Mouse (Mus musculus) layer of hippocampus, postnatal 10 days (tissue): ENCODE results near the gene Rtcb. TPM values are rescaled to one million over a fixed set of nuclear protein-coding genes. Genes with fewer than 3 reads are reported as not detected.

ENCODE experiments used
- DNase-seq, 2 experiments: peaks; one replicate each; pipeline ENCODE4 v3.0.0; 2021; ENCODE audit warnings: low spot score in 2 of 2
- total RNA-seq, 2 experiments: library from RNA; stranded (reverse); gene quantifications; 2 replicates each; pipeline ENCODE4 v1.2.3; 2021

Gene Rtcb
- total RNA-seq, 2 experiments from 2014 or later: 109 to 117 TPM

DNA sequence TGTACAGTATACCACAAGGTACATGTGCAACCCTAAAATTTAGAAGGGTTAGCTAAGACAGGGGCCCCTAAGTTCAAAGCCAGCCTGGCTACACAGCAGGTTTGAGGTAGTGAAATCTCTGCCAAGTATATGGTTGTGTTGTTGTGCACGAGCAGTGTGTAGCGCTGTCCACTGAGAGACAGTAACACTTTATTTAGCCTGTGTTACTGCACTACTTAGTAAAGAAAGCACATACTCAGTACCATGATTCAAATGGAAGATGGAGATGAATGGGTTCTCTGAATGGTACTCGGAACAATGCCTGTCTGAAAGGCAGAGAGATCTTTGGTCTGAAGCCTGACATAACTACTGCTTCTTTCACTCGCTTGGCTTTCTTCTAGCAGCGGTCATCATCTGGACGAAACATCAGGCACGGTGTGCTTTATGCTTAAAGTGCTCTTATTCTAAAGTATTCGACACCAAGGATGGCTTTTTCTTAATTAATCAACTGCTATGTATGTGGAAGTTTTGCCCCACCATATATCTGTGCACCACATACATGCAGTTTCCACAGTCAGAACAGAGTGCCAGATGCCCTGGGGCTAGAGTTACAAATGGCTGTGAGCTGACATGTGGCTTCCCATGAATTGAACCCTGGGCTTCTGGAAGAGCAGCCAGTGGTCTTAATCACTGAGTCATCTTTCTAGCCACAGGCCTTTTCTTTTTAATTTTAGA, 9.0 kb downstream of the Rtcb start:
- DNase-seq: no peak

DNA sequence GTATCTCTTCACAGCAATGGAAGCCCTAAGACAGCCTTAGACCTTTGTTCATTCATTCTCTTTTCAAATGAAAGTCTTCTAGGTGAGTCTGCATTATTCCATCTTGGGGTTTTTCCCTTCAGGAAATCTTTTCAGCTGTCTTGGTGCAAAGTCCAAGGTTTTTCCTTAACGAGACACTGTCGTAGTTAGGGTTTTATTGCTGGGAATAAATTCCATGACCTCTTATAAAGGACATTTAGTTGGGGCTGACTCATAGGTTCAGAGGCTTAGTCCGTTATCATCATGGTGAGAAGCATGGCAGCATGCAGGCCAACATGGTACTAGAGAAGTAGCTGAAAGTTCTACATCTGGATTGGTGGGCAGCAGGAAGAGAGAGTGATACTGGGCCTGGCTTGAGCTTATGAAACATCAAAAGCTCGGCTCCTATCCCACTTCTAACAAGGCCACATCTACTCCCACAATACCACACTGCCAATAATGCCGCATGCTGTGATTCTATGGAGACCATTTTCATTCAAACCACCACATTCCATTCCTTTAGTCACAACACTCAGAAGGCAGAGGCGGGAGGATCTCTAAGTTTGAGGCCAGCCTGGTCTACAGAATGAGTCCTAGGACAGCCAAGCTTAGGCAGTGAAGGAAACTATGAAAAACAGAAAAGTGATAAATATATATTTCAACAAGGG, 21.2 kb downstream of the Rtcb start:
- no peak for DNase-seq

DNA sequence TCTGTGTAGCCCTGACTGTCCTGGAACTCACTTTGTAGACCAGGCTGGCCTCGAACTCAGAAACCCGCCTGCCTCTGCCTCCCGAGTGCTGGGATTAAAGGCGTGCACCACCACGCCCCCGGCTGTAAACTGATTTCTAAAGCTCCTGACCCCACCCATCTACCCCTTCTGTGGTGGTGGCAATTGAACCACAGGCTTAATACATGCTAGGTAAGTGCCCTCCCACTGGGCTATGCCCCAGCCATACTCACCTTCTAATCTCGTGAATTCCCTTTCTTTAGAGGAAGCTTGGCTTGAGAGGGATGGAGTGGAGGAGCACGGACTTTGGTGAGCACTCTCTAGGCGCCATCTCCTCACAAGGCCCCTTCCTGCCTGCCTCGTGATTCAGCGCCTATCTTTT, 27.7 kb downstream of the Rtcb start:
- DNase-seq: no peak

DNA sequence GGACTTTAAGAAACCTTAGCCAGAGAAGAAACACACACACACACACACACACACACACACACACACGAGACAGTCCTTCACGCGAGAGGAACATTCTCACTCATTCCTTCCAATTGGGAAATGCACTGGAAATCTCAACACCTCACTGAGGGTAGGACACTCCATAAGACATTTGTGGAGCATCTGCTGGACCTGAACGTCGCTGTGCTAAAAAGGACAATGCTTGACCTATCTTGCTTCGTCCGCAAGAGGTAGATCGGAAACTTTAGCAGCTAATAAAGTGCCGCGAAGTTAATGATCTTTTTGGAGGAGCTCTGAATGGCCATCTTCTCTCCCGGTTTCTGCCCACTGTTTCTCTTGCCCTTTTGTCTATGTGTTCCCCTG, 28.4 kb downstream of the Rtcb start:
- DNase-seq: peak; percentile 8 to 12

DNA sequence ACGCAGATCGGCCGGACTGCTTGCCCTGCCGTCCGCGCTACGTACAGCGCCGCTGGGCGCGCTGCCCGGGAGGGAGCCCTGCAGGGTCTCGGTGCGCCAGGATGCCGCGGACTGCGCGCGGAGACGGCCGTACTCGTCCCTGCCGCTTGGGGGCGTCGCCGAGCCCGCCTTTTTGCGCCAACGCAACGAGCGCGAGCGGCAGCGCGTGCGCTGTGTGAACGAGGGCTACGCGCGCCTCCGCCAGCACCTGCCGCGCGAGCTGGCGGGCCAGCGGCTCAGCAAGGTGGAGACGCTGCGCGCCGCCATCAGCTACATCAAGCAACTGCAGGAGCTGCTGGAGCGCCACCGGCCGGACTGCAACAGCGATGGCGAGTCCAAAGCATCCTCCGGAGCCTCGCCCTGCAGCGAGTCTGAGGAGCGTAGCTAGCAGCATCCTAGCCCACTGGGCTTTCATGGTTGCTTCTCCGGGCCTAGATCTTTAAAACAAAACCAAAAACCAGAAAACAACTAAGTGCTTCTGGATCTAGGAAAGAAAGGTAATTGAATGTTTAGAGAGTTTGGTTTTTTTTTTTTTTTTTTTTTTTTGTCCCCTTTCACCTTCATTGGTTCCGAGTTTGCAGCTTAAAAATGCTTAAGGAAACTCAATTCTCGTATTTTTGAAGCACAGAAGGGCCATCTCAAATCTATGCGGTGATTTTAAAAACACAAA, 29.0 kb downstream of the Rtcb start:
- DNase-seq: peak; percentile 75 to 81

DNA sequence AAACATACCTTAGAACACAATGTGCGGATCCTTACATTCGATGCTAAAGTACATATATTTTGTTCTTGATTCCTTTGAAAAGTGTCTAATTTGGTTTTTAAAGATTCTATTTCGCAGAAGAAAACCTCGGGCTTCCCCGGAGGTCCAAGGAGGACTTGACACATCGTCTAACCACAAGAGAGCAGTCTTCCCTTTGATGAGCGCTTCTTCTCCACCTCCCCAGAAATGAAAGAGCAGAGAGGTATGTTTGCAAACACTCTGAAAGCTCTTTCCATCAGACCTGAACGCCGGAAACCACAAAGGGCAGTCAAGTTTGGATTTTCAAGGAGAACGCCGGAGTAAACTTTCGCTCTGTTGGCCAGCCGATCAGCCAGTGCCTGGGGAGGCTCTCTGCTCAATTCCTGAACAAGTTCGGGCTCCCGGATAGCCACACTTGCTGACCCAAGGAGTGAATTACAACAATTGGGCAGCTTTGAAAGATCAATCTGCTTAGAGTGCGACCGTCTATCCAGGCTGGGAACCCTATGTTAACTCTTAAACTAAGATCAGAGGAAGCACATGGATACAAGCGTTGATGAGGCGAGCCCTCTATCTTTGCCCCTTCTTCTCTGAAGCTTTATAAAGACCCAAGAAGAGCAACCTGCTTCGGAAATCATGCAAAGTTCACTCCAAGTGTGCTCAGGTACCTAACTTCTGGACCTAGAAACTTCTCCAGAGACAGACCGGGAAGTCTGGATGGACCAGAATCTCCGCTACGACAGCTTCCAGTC, 29.8 kb downstream of the Rtcb start, which contains the start of gene Ascl4:
TSS of gene Ascl4 (plus strand) at position 6 of the 770 bp plus-strand sequence.
- peak in 1 of 2 experiments; percentile 12 for DNase-seq

DNA sequence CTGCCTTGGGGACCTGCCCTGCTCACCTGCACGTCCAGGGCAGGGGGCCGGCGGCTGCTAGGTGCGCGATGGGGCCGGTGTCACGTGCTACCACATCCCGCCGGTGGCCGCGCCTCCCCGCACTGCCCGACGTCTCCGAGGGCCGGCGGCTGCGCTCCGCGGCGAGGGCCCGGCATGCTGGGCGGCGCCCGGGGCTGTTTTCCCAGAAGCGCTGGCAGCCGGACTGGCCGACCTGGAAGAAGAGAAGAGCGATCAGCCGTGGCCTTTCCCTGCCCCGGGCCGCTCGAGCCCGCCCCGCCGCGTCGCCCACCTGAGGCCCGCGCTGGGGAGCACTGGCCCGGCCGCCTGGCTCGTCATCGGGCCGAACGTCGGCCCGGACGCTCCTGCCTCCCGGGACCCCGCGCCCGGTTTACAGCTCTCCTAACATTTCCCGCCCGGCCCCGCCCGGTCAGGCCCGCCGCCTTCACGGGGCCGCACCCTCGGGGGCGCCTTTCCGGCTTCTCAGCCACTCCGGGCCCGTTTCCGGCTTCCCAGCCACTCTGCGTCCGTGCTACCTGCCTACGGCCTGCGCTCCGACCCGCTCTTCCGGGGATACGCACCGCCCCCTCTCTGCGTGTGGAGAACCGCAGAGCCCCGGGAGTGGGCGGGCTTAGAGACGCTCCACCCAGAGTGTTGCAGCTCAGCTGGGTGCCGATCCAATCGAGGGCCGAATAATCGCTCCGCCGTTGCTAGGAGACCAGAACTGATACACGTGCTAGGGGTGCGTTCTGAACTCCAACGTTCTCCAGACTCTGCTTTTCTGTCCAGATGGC, 40.9 kb downstream of the Rtcb start, which contains the start of gene Prdm4:
TSS of gene Prdm4 (minus strand) at position 645 of the 812 bp plus-strand sequence.
- peak; percentile 93 to 96 for DNase-seq

Other genes with a start within 250 kb of the Rtcb start
- gene Pwp1, start 128.3 kb downstream of the Rtcb start, total RNA-seq: 10 to 100 TPM; 23.3 to 27.8 TPM
- gene Prdm4, start 40.7 kb downstream of the Rtcb start, total RNA-seq: 10 to 100 TPM; 30.4 to 34.3 TPM
- gene Ascl4, start 30.1 kb downstream of the Rtcb start, total RNA-seq: under 1 TPM; 0.54 to 0.82 TPM
- not detected for gene Bpifc, start 54.1 kb upstream of the Rtcb start, total RNA-seq
- 10 to 100 TPM; 24.5 to 26.2 TPM for gene Fbxo7, start 64.1 kb upstream of the Rtcb start, total RNA-seq